Mouse (Mus musculus) thymus, adult 2 months (tissue): ENCODE measurements around the gene Pigo.

Experiments
- CTCF ChIP-seq: fragments of 200-500 bp; IDR thresholded peaks from 2 replicates; pipeline ENCODE4 v1.5.1; 2012; ENCODE audit warnings: mild to moderate bottlenecking, control low read depth, low read length, moderate library complexity, borderline replicate concordance; ENCODE audit not compliant: control insufficient read depth, poor library complexity, insufficient read depth; ENCODE audit errors: extremely low read depth
- POLR2A ChIP-seq: fragments of 200-500 bp; IDR thresholded peaks from 2 replicates; pipeline ENCODE4 v1.6.1; 2012; ENCODE audit warnings: mild to moderate bottlenecking, low read length, control low read depth, moderate library complexity; ENCODE audit not compliant: control insufficient read depth, poor library complexity, insufficient read depth; ENCODE audit errors: extremely low read depth

GRCm38 (mm10) chr4:43002756-43003439, 22.7 kb downstream of the Pigo start:
- no peak for TF ChIP-seq POLR2A
- no peak for TF ChIP-seq CTCF
